Mouse (Mus musculus) ES-Bruce4 (cell line): ENCODE data around the gene Mex3a. TPM values are rescaled to one million over a fixed set of nuclear protein-coding genes. Genes with fewer than 3 reads are reported as not detected.

Experiments
- H3K27ac ChIP-seq: 2 replicates; pipeline ENCODE4 v1.5.1; 2012; ENCODE audit warnings: low read length, inconsistent platforms; ENCODE audit not compliant: insufficient read depth
- H3K27me3 ChIP-seq: 2 replicates; pipeline ENCODE4 v1.6.1; 2012; ENCODE audit warnings: mild to moderate bottlenecking, low read length, inconsistent platforms; ENCODE audit not compliant: control insufficient read depth, poor library complexity, insufficient read depth, severe bottlenecking
- H3K36me3 ChIP-seq: 2 replicates; pipeline ENCODE4 v1.6.1; 2012; ENCODE audit warnings: inconsistent platforms, mild to moderate bottlenecking, low read length, moderate library complexity; ENCODE audit not compliant: control insufficient read depth, poor library complexity, insufficient read depth, severe bottlenecking
- H3K4me1 ChIP-seq: one replicate; pipeline ENCODE4 v1.8.1; 2011; ENCODE audit warnings: low read length; ENCODE audit not compliant: control insufficient read depth, insufficient read depth
- H3K4me3 ChIP-seq: 2 replicates; pipeline ENCODE4 v1.5.1; 2011; ENCODE audit warnings: low read depth, mild to moderate bottlenecking, low read length
- H3K9ac ChIP-seq: 2 replicates; pipeline ENCODE4 v1.6.1; 2012; ENCODE audit warnings: low read depth, mild to moderate bottlenecking, inconsistent platforms; ENCODE audit not compliant: poor library complexity, severe bottlenecking
- H3K9me3 ChIP-seq: replicated peaks from 2 replicates; pipeline ENCODE4 v1.6.1; 2012; ENCODE audit warnings: mild to moderate bottlenecking, low read length, inconsistent platforms; ENCODE audit not compliant: control insufficient read depth, poor library complexity, insufficient read depth, severe bottlenecking
- CTCF ChIP-seq: IDR thresholded peaks from one replicate; pipeline ENCODE4 v1.8.1; 2011; ENCODE audit warnings: low read depth, low read length
- EP300 ChIP-seq: IDR thresholded peaks from 2 replicates; pipeline ENCODE4 v1.6.1; 2011; ENCODE audit warnings: low read depth, low read length; ENCODE audit not compliant: insufficient read depth
- POLR2A ChIP-seq: IDR thresholded peaks from one replicate; pipeline ENCODE4 v1.8.1; 2011; ENCODE audit warnings: low read length; ENCODE audit not compliant: insufficient read depth
- polyA plus RNA-seq: library from polyadenylated mRNA; stranded (reverse); fragments of >200 nt; gene quantifications from 2 replicates; pipeline ENCODE4 v1.2.4, GENCODE M21; 2011; ENCODE audit warnings: low read depth; ENCODE audit not compliant: missing spikeins, insufficient read depth, insufficient read length

The Mex3a gene
- polyA plus RNA-seq, 1 experiment = 43.4 TPM

- Histone ChIP-seq H3K9ac (no peak overlapping the region), H3K4me1 (peaks cover 8% of the 10 kb centered on the region), H3K9me3 (no peaks in the 10 kb centered on the region), H3K27ac (no peak overlapping the region), H3K27me3 (no peaks in the 10 kb centered on the region), H3K36me3 (no peaks in the 10 kb centered on the region; the same call in 1 of the 2 replicates), H3K4me3 (no peak overlapping the region)
- TF ChIP-seq POLR2A = no peak
- TF ChIP-seq CTCF = no peak
- TF ChIP-seq EP300 = no peak
Measured at GRCm38 (mm10) chr3:88487396-88487795, 44.8 kb upstream of the Mex3a start.

GRCm38 (mm10) chr3:88493706-88494582 is 38.3 kb upstream of the Mex3a start:
- no peak for TF ChIP-seq EP300
- TF ChIP-seq POLR2A = no peak
- no peak for TF ChIP-seq CTCF
- Histone ChIP-seq H3K9me3 (no peaks in the 10 kb centered on the region), H3K27me3 (no peaks in the 10 kb centered on the region), H3K36me3 (no peaks in the 10 kb centered on the region), H3K27ac (peak overlapping the region; percentile 74), H3K4me1 (peaks cover 12% of the 10 kb centered on the region), H3K9ac (peak overlapping the region; percentile 62), H3K4me3 (no peak overlapping the region)

GRCm38 (mm10) chr3:88494836-88495628 is 37.2 kb upstream of the Mex3a start:
- H3K9ac ChIP-seq = no peak overlapping the region; the same call in 1 of the 2 replicates
- H3K4me3 ChIP-seq = no peak overlapping the region
- no peaks in the 10 kb centered on the region for H3K9me3 ChIP-seq
- no peaks in the 10 kb centered on the region for H3K36me3 ChIP-seq
- TF ChIP-seq POLR2A = no peak
- peak overlapping the region; percentile 74 for H3K27ac ChIP-seq
- peaks cover 12% of the 10 kb centered on the region for H3K4me1 ChIP-seq
- no peaks in the 10 kb centered on the region for H3K27me3 ChIP-seq

GRCm38 (mm10) chr3:88495741-88496415 is 36.3 kb upstream of the Mex3a start:
- peaks cover 11% of the 10 kb centered on the region for H3K4me1 ChIP-seq
- TF ChIP-seq EP300 (no peak), CTCF (no peak), POLR2A (no peak)
- H3K36me3 ChIP-seq = no peaks in the 10 kb centered on the region
- H3K27me3 ChIP-seq = no peaks in the 10 kb centered on the region
- peak overlapping the region; percentile 74; the same call in 1 of the 2 replicates for H3K27ac ChIP-seq
- H3K9ac ChIP-seq = no peak overlapping the region; the same call in 1 of the 2 replicates
- no peaks in the 10 kb centered on the region for H3K9me3 ChIP-seq
- H3K4me3 ChIP-seq = no peak overlapping the region

- Histone ChIP-seq H3K27ac (no peak overlapping the region), H3K4me3 (no peak overlapping the region), H3K36me3 (no peaks in the 10 kb centered on the region), H3K9ac (no peak overlapping the region), H3K9me3 (no peaks in the 10 kb centered on the region), H3K4me1 (peaks cover 14% of the 10 kb centered on the region), H3K27me3 (no peaks in the 10 kb centered on the region)
- TF ChIP-seq POLR2A (no peak), CTCF (no peak), EP300 (no peak)
Measured at GRCm38 (mm10) chr3:88499580-88499979, 32.6 kb upstream of the Mex3a start.
